ENCODE assay signal across 16 mouse cellular contexts in the genomic region with DNA sequence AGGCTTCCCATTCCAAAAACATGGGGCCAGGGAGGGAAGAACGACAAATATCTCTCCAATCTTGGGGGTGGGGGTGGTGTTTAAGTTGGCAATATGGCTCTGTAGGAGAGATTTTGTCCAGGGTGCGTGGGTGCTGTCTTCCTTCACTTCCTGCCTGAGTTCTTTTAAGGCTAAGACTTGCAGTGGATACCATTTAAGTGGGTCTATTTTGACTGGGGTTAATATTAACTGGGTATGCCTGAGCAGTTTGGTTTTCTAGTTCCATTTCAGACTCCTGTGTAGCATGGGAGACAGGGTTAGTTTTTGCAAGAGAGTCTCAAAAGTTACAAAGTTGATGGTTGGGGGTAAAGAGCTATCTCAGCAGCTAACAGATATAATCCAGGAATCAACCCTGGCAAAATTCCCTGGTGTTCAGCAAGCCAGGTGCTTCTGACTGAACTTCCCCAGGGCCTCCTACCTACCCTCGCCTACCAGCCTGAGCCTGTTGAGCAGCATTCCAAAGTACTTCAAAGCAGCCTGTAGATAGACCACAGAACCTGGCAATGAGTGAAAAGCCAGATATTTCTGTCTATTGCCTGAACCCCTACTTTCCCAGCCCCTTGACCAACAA. TPM values are rescaled to one million over a fixed set of nuclear protein-coding genes. Genes with fewer than 3 reads are reported as not detected.
DNase-seq lines count a peak whose midpoint lies in the region; ATAC-seq and TF ChIP-seq lines count a peak whose summit lies in the region.
"Had no signal": no experiment of that assay in that cellular context is flagged by ENCODE, and none has a peak within 500 bp of the region (broad histone marks: within the 10 kb centered on the region; RNA-seq: fewer than 3 reads in every experiment).

No protein-coding gene starts in this region.

- 0 out of 2 replicates have a peak, but pooled peaks have one; percentile 59 for ATAC-seq in intestine, embryonic 14.5 days (replicated peaks; ENCODE audit: low FRiP score, low TSS enrichment, low read depth)
- ATAC-seq in intestine, postnatal 0 days, result no peak
- peak; percentile 91 for ATAC-seq in intestine, embryonic 16.5 days
- ATAC-seq in megakaryocyte-erythroid progenitor cell, adult 5-6 weeks (replicated peaks; ENCODE audit: low FRiP score, low TSS enrichment, poor library complexity, severe bottlenecking), result no peak

- H3K9me3 ChIP-seq in intestine, embryonic 14.5 days (ENCODE audit: control insufficient read depth, low read length), result no peaks in the 10 kb centered on the region
- no peaks in the 10 kb centered on the region for H3K9me3 ChIP-seq in intestine, postnatal 0 days (ENCODE audit: control insufficient read depth)
- no peaks in the 10 kb centered on the region for H3K9me3 ChIP-seq in intestine, embryonic 16.5 days (ENCODE audit: control insufficient read depth, low read length)
- H3K9me3 ChIP-seq: forebrain, embryonic 10.5 days; midbrain, embryonic 12.5 days had no signal

- 56% methylated on average over 3 of the region's 3 CpGs for WGBS in intestine, embryonic 14.5 days
- 31% methylated on average over 3 of the region's 3 CpGs for WGBS in intestine, postnatal 0 days
- WGBS in intestine, embryonic 16.5 days, result 54% methylated on average over 3 of the region's 3 CpGs

- H3K4me1 ChIP-seq in intestine, embryonic 14.5 days (replicated peaks; ENCODE audit: control insufficient read depth, insufficient read depth, low read length), result no peaks in the 10 kb centered on the region
- H3K4me1 ChIP-seq in intestine, postnatal 0 days (replicated peaks; ENCODE audit: control insufficient read depth, insufficient read depth, low read length), result no peaks in the 10 kb centered on the region
- H3K4me1 ChIP-seq in intestine, embryonic 16.5 days (ENCODE audit: control insufficient read depth, insufficient read depth, low read length), result peaks cover 7% of the 10 kb centered on the region

- no peak overlapping the region for H3K27ac ChIP-seq in intestine, embryonic 14.5 days (ENCODE audit: low read depth)
- no peak overlapping the region for H3K27ac ChIP-seq in intestine, postnatal 0 days (ENCODE audit: low read depth, low read length)
- H3K27ac ChIP-seq in intestine, embryonic 16.5 days (ENCODE audit: low read length), result peak overlapping the region; percentile 48
- H3K27ac ChIP-seq: forebrain, embryonic 10.5 days; midbrain, embryonic 12.5 days had no signal

- no peaks in the 10 kb centered on the region for H3K27me3 ChIP-seq in intestine, embryonic 14.5 days (replicated peaks; ENCODE audit: control insufficient read depth, insufficient read depth, low read length)
- H3K27me3 ChIP-seq in intestine, postnatal 0 days (replicated peaks; ENCODE audit: control insufficient read depth, insufficient read depth, low read length), result no peaks in the 10 kb centered on the region
- H3K27me3 ChIP-seq in intestine, embryonic 16.5 days (replicated peaks; ENCODE audit: control insufficient read depth, insufficient read depth, low read length), result no peaks in the 10 kb centered on the region

- H3K36me3 ChIP-seq in intestine, embryonic 14.5 days (ENCODE audit: control insufficient read depth, insufficient read depth, low read length), result no peaks in the 10 kb centered on the region
- no peaks in the 10 kb centered on the region for H3K36me3 ChIP-seq in intestine, postnatal 0 days (ENCODE audit: control insufficient read depth, insufficient read depth)
- H3K36me3 ChIP-seq in intestine, embryonic 16.5 days (ENCODE audit: control insufficient read depth, insufficient read depth, low read length), result no peaks in the 10 kb centered on the region
- H3K36me3 ChIP-seq: forebrain, embryonic 10.5 days; midbrain, embryonic 12.5 days had no signal

- TF ChIP-seq CTCF in intestine, postnatal 0 days (IDR thresholded peaks at IDR 0.05; ENCODE audit: low read depth), result no peak

- H3K9ac ChIP-seq in intestine, embryonic 14.5 days (ENCODE audit: low read length), result no peak overlapping the region
- H3K9ac ChIP-seq in intestine, postnatal 0 days (ENCODE audit: low read depth, low read length), result no peak overlapping the region
- H3K9ac ChIP-seq in intestine, embryonic 16.5 days (ENCODE audit: low read depth, low read length), result no peak overlapping the region
- H3K9ac ChIP-seq: midbrain, embryonic 12.5 days had no signal

- no peak overlapping the region for H3K4me2 ChIP-seq in intestine, embryonic 14.5 days (ENCODE audit: low read length)
- no peak overlapping the region for H3K4me2 ChIP-seq in intestine, postnatal 0 days (replicated peaks; ENCODE audit: low read depth)
- H3K4me2 ChIP-seq in intestine, embryonic 16.5 days (ENCODE audit: low read depth, low read length), result no peak overlapping the region
- H3K4me2 ChIP-seq: midbrain, embryonic 12.5 days had no signal

- no peak for DNase-seq in intestine, embryonic 14.5 days (ENCODE audit: low spot score)
- peak; percentile 49 to 55 for DNase-seq in kidney, postnatal 36 days
- peak; percentile 77 for DNase-seq in lung, postnatal 36 days
- DNase-seq in thymus, adult 18-20 months, result no peak
- no peak for DNase-seq in thymus, postnatal 10 days (ENCODE audit: low spot score in 2 of 2)
- DNase-seq: heart, postnatal 4 days had no signal

- H3K4me3 ChIP-seq in intestine, embryonic 14.5 days (ENCODE audit: low read depth, low read length), result no peak overlapping the region
- H3K4me3 ChIP-seq in intestine, postnatal 0 days (ENCODE audit: low read depth, low read length), result no peak overlapping the region
- no peak overlapping the region for H3K4me3 ChIP-seq in intestine, embryonic 16.5 days (ENCODE audit: low read length)
- H3K4me3 ChIP-seq: forebrain, embryonic 10.5 days; midbrain, embryonic 12.5 days had no signal

RNA-seq across cellular contexts. Expression of gene Rptn, which starts 26.4 kb away (rescaled TPM):
- polyA plus RNA-seq in intestine, embryonic 14.5 days (2014; fragmentation: Nextera tagmentation; extraction: Ambion mirVana), result not detected in 2 replicates
- polyA plus RNA-seq in intestine, postnatal 0 days (2015; fragmentation: Nextera tagmentation; extraction: Ambion mirVana), result not detected in 2 replicates
- polyA plus RNA-seq in intestine, embryonic 16.5 days (2015; fragmentation: Nextera tagmentation; extraction: Ambion mirVana), result not detected in 2 replicates
- not detected in 2 replicates for total RNA-seq in megakaryocyte-erythroid progenitor cell, adult 5-6 weeks (2014; fragmentation: Nextera tagmentation)
- total RNA-seq in megakaryocyte-erythroid progenitor cell, adult 5-6 weeks (2017), result not detected in 2 replicates
- total RNA-seq: ES-E14; granulocyte monocyte progenitor cell, adult 5-6 weeks; heart, postnatal 4 days; layer of hippocampus, adult 8-10 months; left cerebral cortex, postnatal 36 days had no signal
- polyA plus RNA-seq: forebrain, embryonic 10.5 days; midbrain, embryonic 12.5 days; neural tube, embryonic 11.5 days had no signal

RNA-seq across cellular contexts. Expression of gene Hrnr, which starts 47.5 kb away (rescaled TPM):
- not detected in 2 replicates for polyA plus RNA-seq in intestine, embryonic 14.5 days (2014; fragmentation: Nextera tagmentation; extraction: Ambion mirVana)
- polyA plus RNA-seq in intestine, postnatal 0 days (2015; fragmentation: Nextera tagmentation; extraction: Ambion mirVana), result not detected in 2 replicates
- polyA plus RNA-seq in intestine, embryonic 16.5 days (2015; fragmentation: Nextera tagmentation; extraction: Ambion mirVana), result 0.01 and 0.06 TPM in 2 replicates
- not detected in 2 replicates for total RNA-seq in megakaryocyte-erythroid progenitor cell, adult 5-6 weeks (2014; fragmentation: Nextera tagmentation)
- not detected in 2 replicates for total RNA-seq in megakaryocyte-erythroid progenitor cell, adult 5-6 weeks (2017)
- total RNA-seq: ES-E14; granulocyte monocyte progenitor cell, adult 5-6 weeks; heart, postnatal 4 days; layer of hippocampus, adult 8-10 months; left cerebral cortex, postnatal 36 days had no signal
- polyA plus RNA-seq: forebrain, embryonic 10.5 days; midbrain, embryonic 12.5 days; neural tube, embryonic 11.5 days had no signal

Comparison
In these comparisons a context has a peak if more than half of its experiments do, and no peak if none do; other contexts are left out.
1. ATAC-seq: peak in intestine, embryonic 14.5 days (single experiment) and intestine, embryonic 16.5 days (single experiment); none in intestine, postnatal 0 days (single experiment) and megakaryocyte-erythroid progenitor cell, adult 5-6 weeks (single experiment).
2. DNase-seq: peak in kidney, postnatal 36 days (2 of 2) and lung, postnatal 36 days (single experiment); none in intestine, embryonic 14.5 days (single experiment), thymus, adult 18-20 months (0 of 2) and thymus, postnatal 10 days (0 of 2).